Mouse (Mus musculus) heart, postnatal 25 days (tissue): ENCODE data around the gene Ptp4a2. TPM values are rescaled to one million over a fixed set of nuclear protein-coding genes. Genes with fewer than 3 reads are reported as not detected.
"Not testable (repeated sequence)": the region's sequence is repeated elsewhere in the genome, so short reads cannot be mapped to it uniquely, and the experiment has no call there.

ENCODE experiments used
- DNase-seq: peaks from one replicate; pipeline ENCODE4 v3.0.0; 2022; ENCODE audit warnings: low spot score
- intact Hi-C: fragments of 180-260 bp; cut with DNase I; formaldehyde crosslinking; loops from one replicate; pipeline ENCODE4 v1.15.1; 2025
- microRNA-seq: library from miRNA; unstranded; fragments of <30 nt; microRNA quantifications from one replicate; pipeline ENCODE4 v1.2.0, GENCODE M21; 2022
- total RNA-seq, 2 experiments: library from RNA; stranded (reverse); gene quantifications; 2 replicates each; pipeline ENCODE4 v1.2.3; 2021

Gene Ptp4a2
- total RNA-seq, 2 experiments from 2014 or later, result 192 to 205 TPM

DNA sequence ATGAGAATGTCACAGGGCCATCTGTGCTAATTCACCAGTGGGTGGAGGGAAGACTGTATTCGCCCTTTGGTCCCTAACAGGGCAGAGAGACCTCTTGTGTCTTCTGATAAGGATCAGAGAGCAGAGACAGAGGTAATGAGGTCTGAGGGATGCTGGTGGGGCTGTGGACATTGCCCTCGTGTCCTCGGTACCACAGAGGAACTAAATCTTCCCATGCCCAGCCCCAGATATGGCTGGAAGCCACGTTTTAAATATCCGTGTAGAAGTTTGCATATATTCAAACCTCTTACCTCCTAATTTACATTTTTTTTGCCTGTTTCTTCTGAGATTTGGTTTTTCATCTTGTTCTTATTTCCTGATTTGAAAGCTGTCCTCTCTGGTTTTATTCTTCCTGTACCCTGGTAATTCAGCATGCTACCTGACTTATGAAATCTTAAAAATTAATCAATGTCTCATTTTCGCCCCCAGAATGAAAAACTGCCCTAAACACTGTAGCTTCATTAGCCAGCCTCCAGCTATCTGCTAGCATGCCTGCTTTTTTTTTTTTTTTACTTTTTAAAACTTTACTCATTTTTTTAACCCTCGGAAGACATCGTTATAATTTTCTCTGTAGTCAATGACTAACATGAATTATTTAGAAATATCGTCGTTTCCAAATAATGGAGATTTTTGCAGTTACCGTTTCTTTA, 67.1 kb downstream of the Ptp4a2 start:
- intact Hi-C loops, result no loop called here
- no peak for DNase-seq

DNA sequence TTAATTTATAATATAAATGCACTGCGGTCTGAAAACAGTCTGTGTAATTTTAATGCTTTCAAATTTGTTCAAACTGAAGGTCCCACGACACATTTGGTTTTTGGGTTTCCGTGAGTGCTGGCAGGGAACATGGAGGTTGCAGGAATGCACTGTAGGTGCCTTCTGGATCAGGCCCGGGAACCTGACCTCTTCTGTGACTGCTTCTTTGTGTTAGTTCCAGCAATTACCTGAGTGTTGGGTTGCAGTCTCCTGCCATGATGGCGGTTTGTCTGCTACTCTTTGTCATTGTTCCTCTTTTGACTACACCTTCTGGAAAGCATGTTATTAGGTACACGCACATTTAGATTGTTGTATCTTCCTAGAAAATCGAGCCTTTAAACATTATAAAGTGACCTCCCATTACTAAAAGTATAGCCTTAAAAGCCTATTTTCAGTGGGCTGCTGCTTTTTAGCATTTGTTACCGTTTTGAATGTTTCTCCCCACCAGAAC, 67.7 kb downstream of the Ptp4a2 start:
- intact Hi-C loops, result no loop called here
- DNase-seq, result no peak

DNA sequence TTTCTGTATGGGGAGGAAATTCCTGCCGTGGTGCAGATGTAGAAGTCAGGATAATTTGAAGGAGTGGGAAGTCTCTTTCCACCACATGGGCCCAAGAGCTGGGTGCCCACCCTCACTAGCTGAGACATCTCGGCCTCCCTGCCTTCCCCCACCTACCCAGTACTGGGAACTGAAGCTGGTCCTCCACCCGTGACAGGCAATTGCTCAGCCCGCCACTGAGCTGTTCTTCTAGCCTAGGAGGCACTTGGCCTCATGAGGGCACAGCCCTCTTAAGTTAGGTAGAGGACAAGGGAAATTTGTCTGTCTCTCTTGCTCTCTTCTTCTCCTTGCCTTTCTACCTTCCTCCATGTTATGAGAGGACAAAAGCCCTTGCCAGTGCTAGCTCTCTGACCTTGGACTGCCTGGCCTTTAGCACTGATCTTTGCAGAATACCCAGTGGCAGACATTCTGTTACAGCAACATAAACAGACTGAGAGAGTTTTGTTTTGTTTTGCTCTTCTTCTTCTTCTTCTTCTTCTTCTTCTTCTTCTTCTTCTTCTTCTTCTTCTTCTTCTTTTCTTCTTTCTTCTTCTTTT, 68.3 kb downstream of the Ptp4a2 start:
- DNase-seq, result no peak
- intact Hi-C loops, result no loop called here

DNA sequence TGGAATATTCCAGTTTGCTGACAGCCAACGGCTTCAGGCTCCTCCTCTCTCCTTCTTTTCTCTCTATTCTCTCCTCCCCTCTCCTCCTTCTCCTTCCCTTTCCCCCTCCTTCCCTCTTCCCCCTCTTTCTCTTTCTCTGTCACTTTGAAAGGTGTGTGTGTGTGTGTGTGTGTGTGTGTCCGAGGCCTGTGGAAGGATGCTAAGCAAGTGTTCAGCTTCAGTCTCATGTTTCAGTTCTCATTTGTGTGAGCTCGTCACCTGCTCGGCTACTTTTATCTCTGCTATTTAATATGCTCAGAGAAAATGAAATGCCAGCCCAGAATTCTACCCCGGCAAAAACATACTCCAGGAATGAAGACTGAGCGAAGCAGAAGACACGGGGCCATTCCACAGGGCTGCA, 69.6 kb downstream of the Ptp4a2 start:
- DNase-seq, result no peak
- intact Hi-C loops, result loop anchor here (5.0 kb wide), 1 partner anchor 47 kb away; the partner anchor contains the start of gene Spocd1

DNA sequence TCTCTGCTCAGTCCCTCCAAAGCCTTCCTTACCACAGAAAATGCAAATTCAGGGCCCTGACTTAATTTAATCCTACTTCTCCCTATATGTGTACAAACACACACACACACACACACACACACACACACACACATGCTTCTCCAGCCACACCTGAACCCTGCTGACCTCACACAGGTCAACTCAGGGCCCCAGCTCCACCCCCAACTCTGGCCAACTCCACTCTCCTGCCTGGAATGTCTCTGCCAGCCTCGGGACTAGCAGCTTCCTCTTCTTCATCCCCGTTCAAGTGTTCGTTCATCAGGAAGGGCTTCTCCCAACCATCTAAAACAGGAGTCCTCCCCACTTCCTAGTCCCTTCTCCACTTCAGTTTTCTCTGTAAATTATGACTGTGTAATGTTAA, 70.6 kb downstream of the Ptp4a2 start:
- DNase-seq, result no peak
- intact Hi-C loops, result loop anchor here (5.0 kb wide), 1 partner anchor 46 kb away; the partner anchor contains the start of gene Spocd1

DNA sequence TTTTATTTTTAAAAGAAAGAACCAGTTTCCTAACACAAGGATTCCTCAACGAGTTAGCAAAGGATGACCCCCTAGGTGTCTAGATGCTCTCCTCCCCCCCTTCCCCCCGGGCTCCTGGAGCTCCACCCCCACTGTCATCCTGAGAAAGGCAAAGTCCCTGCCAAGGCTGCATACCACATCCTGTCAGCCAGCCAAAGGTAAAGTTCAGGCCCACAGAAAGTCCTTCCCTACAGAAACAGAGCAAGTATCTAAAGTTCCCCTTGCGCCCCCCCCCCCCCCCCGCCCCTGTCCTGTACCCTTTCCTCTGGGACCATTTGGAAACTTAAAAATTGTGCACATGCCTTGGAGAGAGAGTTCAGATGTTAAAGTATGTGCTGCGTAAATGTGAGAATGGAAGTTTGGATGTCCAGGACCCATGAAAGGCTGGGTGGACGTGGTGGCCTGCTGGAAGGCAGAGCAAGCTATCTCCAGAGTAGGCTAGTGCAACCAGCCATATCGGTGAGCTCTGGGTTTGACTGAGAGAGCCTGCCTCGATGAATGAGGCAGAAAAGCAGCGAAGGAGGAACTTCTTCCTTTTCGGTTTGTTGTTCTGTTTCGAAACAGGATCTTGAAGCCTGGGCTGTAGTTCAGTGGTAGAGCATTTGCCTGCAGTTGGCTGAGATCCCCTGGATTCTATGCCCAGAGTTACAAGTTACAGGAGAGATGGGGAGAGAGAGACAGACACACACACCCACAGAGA, 71.7 kb downstream of the Ptp4a2 start:
- intact Hi-C loops, result loop anchor here (5.0 kb wide), 1 partner anchor 45 kb away; the partner anchor contains the start of gene Spocd1
- no peak for DNase-seq

DNA sequence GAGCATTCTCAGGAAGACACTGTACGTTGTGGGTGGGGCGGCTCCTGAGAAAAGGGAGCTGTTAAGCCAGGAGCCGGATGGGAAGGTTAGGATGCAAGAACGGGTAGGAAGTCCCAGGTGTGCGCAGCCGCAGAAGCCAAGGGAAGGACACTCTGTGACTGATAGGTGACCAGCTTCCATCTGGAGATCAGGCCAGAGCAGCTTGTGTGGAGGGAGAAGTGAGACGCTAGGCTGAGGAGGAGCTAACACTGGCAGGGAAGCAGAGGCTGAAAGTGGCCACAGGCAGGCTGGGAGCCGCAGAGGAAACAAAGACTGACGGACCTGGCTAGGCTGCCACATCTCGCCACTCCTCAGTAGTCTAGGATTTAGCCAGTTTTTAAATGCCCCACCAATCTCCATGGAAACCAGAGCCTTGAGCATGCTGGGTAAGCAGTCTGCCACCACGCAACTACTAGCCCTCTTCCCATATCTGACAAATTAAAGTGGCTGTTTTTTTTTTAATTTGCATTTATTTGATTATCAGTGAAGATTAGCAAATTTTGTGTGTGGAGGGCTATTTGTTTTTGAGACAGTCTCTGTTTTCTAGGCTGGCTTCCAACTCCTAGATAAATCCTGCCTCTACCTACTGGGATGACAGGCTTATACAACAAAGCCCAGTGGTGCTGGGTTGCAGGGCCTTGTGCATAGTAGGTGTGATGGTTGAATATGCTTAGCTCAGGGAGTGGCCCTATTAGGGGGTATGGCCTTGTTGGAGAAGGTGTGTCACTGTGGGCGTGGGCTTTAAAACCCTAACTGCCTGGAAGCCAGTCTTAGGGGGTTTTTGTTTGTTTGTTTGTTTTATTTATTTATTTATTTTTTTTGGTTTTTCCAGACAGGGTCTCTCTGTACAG, 73.3 kb downstream of the Ptp4a2 start:
- intact Hi-C loops, result loop anchor here (5.0 kb wide), 1 partner anchor 43 kb away; the partner anchor contains the start of gene Spocd1
- peak; percentile 14 for DNase-seq

DNA sequence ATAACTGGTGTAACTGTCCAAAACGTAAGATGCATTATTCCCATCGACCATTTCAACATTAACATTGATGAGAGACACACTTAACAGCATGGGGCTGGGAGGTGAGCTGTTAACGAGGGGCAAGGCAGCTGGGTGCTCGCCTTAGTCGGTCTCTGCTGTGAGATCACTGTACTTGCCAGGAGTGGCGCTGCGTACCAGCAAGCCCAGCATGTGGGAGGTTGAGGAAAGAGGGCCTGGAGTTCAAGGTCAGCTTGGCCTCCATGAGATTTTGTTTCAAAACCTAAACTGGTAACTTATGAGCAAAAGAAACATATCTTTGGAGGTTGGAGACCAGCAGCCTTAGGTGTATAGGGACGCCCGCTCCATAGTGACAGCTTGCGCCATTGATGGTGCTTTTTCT, 78.6 kb downstream of the Ptp4a2 start:
- DNase-seq, result no peak
- intact Hi-C loops, result no loop called here

DNA sequence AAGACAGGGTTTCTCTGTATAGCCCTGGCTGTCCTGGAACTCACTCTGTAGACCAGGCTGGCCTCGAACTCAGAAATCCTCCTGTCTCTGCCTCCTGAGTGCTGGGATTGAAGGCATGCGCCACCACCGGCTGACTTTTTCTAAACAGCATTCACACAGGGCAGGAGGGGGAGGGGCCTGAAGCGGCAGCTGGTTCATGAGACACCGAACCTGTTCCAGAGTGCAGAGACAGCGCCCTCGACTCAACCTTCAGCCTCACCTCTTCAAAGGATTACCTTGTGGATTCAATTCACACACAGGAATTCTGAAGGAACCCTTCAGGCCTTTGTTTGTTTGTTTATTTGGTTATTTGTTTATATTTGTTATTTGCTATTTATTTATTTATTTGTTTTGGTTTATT, 79.1 kb downstream of the Ptp4a2 start:
- intact Hi-C loops, result no loop called here
- DNase-seq, result no peak

DNA sequence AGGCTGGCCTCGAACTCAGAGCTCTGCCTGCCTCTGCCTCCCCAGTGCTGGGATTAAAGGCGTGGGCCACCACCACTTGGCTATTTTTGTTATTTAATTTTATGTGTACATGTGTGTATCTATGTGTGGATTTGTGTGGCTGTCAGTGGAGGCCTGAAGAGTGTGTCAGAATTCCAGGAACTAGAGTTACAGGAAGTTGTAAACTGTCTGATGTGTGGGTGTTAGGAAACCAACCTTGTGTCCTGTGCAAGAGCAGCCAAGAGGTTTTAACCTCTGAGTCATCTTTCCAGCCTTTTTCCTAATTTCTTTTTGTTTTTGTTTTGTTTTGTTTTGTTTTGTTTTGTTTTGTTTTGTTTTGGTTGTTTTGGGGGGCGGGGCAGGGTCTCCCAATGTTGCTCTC, 83.8 kb downstream of the Ptp4a2 start:
- DNase-seq, result no peak
- intact Hi-C loops, result no loop called here

DNA sequence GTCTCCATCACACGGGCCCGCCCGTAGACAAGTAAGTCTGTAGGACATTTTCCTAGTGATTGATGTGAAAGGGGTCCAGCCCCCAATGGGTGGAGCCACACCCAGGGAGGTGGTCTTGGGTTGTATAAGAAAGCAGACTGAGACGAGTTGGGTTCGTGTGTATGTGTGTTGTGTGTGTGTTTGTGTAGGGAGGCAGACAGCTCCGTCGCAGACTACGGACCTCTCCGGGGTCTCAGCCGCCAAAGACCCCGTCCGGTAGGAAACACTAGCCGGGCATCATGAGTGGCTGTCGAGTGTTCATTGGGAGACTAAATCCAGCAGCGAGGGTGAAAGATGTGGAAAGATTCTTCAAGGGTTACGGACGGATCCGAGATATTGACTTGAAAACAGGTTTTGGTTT, 87.8 kb downstream of the Ptp4a2 start:
- intact Hi-C loops, DNase-seq: not testable (repeated sequence)

Small RNAs within 50 kb of the gene (microRNA-seq; reads per million reads assigned to microRNA genes)
- gene Gm28017, result not detected

Other genes starting within 250 kb of the Ptp4a2 start
- gene Lck, start 237.6 kb upstream of the Ptp4a2 start, total RNA-seq, result 1 to 10 TPM in 1 of 2 experiments, under 1 TPM in 1; 0.47 to 1.2 TPM
- gene Fam167b, start 232.7 kb upstream of the Ptp4a2 start, total RNA-seq, result 1 to 10 TPM in 1 of 2 experiments, under 1 TPM in 1; 0.70 to 1.0 TPM
- gene Eif3i, start 210.6 kb upstream of the Ptp4a2 start, total RNA-seq, result 100 to 1,000 TPM; 119 to 129 TPM
- gene Tmem234, start 210.6 kb upstream of the Ptp4a2 start, total RNA-seq, result 10 to 100 TPM; 38.5 to 42.3 TPM
- 1 to 10 TPM in 1 of 2 experiments, under 1 TPM in 1; 0.61 to 1.5 TPM for gene Dcdc2b, start 197.0 kb upstream of the Ptp4a2 start, total RNA-seq
- gene Iqcc, start 192.1 kb upstream of the Ptp4a2 start, total RNA-seq, result 10 to 100 TPM; 17.2 to 19.1 TPM
- gene Ccdc28b, start 187.3 kb upstream of the Ptp4a2 start, total RNA-seq, result 10 to 100 TPM; 25.3 to 28.5 TPM
- gene Txlna, start 170.2 kb upstream of the Ptp4a2 start, total RNA-seq, result 10 to 100 TPM; 26.2 to 27.3 TPM
- gene Kpna6, start 138.5 kb upstream of the Ptp4a2 start, total RNA-seq, result 10 to 100 TPM; 71.7 to 79.6 TPM
- 1 to 10 TPM; 5.3 to 5.7 TPM for gene Tmem39b, start 114.4 kb upstream of the Ptp4a2 start, total RNA-seq
- 10 to 100 TPM; 38.0 to 46.9 TPM for gene Khdrbs1, start 68.9 kb upstream of the Ptp4a2 start, total RNA-seq
- under 1 TPM in 1 of 2 experiments, not detected in 1; 0.08 TPM for gene Spocd1, start 118.0 kb downstream of the Ptp4a2 start, total RNA-seq
- gene Adgrb2, start 173.7 kb downstream of the Ptp4a2 start, total RNA-seq, result 1 to 10 TPM; 2.3 to 2.6 TPM
- gene Col16a1, start 236.6 kb downstream of the Ptp4a2 start, total RNA-seq, result 1 to 10 TPM; 9.1 to 9.3 TPM